Mouse (Mus musculus): ENCODE data around the gene Pex1. TPM values are rescaled to one million over a fixed set of nuclear protein-coding genes. Genes with fewer than 3 reads are reported as not detected.

Gene Pex1
- 7.6 and 8.1 TPM in 2 replicates for polyA plus RNA-seq (2015; fragmentation: Nextera tagmentation; extraction: Ambion mirVana)

GRCm38 (mm10) chr5:3595693-3596398 lies at the start of gene Pex1:
Pex1 (plus strand) TSS chr5:3596066.

GRCm38 (mm10) chr5:3571266-3571665 lies 24.6 kb upstream of the Pex1 start, which contains the start of gene 1700109H08Rik:
1700109H08Rik (plus strand) TSS chr5:3571566.

GRCm38 (mm10) chr5:3596399-3596766 lies 517 bp downstream of the Pex1 start, which contains the start of gene Rbm48:
Rbm48 (minus strand) TSS chr5:3596585.

GRCm38 (mm10) chr5:3650881-3651280 lies 55.0 kb downstream of the Pex1 start, which contains the start of gene Tmbim7:
Tmbim7 (plus strand) TSS chr5:3651181.

GRCm38 (mm10) chr5:3657085-3657484 lies 61.2 kb downstream of the Pex1 start, which contains the start of gene Gatad1:
Gatad1 (minus strand) TSS chr5:3657185.

Small RNA genes within 50 kb of the gene (microRNA-seq; reads per million reads assigned to microRNA genes)
- gene Gm26238, result 0 reads per million in 2 experiments

Other genes starting within 250 kb of the Pex1 start
- 14.7 TPM in 2 replicates for gene Fam133b, start 52.2 kb upstream of the Pex1 start, polyA plus RNA-seq (2015; fragmentation: Nextera tagmentation; extraction: Ambion mirVana)
- gene 1700109H08Rik, start 24.5 kb upstream of the Pex1 start, polyA plus RNA-seq (2015; fragmentation: Nextera tagmentation; extraction: Ambion mirVana), result 0.74 and 1.4 TPM in 2 replicates
- 5.0 and 5.7 TPM in 2 replicates for gene Rbm48, start 519 bp downstream of the Pex1 start, polyA plus RNA-seq (2015; fragmentation: Nextera tagmentation; extraction: Ambion mirVana)
- gene Tmbim7, start 55.1 kb downstream of the Pex1 start, polyA plus RNA-seq (2015; fragmentation: Nextera tagmentation; extraction: Ambion mirVana), result 0.15 TPM in 1 of 2 replicates, not detected in the other
- 47.5 and 53.9 TPM in 2 replicates for gene Gatad1, start 61.1 kb downstream of the Pex1 start, polyA plus RNA-seq (2015; fragmentation: Nextera tagmentation; extraction: Ambion mirVana)
- 4.8 and 5.0 TPM in 2 replicates for gene Ankib1, start 206.9 kb downstream of the Pex1 start, polyA plus RNA-seq (2015; fragmentation: Nextera tagmentation; extraction: Ambion mirVana)
- gene Krit1, start 207.1 kb downstream of the Pex1 start, polyA plus RNA-seq (2015; fragmentation: Nextera tagmentation; extraction: Ambion mirVana), result 22.0 and 23.7 TPM in 2 replicates
- gene Lrrd1, start 249.1 kb downstream of the Pex1 start, polyA plus RNA-seq (2015; fragmentation: Nextera tagmentation; extraction: Ambion mirVana), result not detected in 2 replicates